Mouse (Mus musculus) testis, adult 2 months (tissue): Measurements from ENCODE around the gene Hoxc11. TPM values are rescaled to one million over a fixed set of nuclear protein-coding genes. Genes with fewer than 3 reads are reported as not detected.

Experiments
- H3K27ac ChIP-seq: fragments of 200-500 bp; 2 replicates; pipeline ENCODE4 v1.5.1; 2012; ENCODE audit warnings: low read depth, low read length; ENCODE audit not compliant: control insufficient read depth, insufficient read depth
- H3K27me3 ChIP-seq: fragments of 200-500 bp; 2 replicates; pipeline ENCODE4 v1.6.1; 2012; ENCODE audit warnings: mild to moderate bottlenecking, low read length, moderate library complexity; ENCODE audit not compliant: control insufficient read depth, insufficient read depth
- H3K36me3 ChIP-seq: fragments of 200-500 bp; 2 replicates; pipeline ENCODE4 v1.6.1; 2012; ENCODE audit warnings: mild to moderate bottlenecking, low read length; ENCODE audit not compliant: control insufficient read depth, insufficient read depth
- H3K4me1 ChIP-seq: fragments of 200-500 bp; 2 replicates; pipeline ENCODE4 v1.6.1; 2012; ENCODE audit warnings: low read length; ENCODE audit not compliant: control insufficient read depth, insufficient read depth
- H3K4me3 ChIP-seq: fragments of 200-500 bp; 2 replicates; pipeline ENCODE4 v1.5.1; 2012; ENCODE audit warnings: low read depth, mild to moderate bottlenecking, low read length, moderate library complexity, mixed read lengths; ENCODE audit not compliant: control insufficient read depth
- CTCF ChIP-seq: fragments of 200-500 bp; IDR thresholded peaks from 2 replicates; pipeline ENCODE4 v1.5.1; 2012; ENCODE audit warnings: low read depth, mild to moderate bottlenecking, inconsistent platforms, low read length, moderate library complexity; ENCODE audit not compliant: control insufficient read depth, insufficient read depth, insufficient replicate concordance
- POLR2A ChIP-seq: fragments of 200-500 bp; IDR thresholded peaks from 2 replicates; pipeline ENCODE4 v1.6.1; 2012; ENCODE audit warnings: low read depth, mild to moderate bottlenecking, inconsistent platforms, low read length, moderate library complexity; ENCODE audit not compliant: control insufficient read depth
- polyA plus RNA-seq: library from polyadenylated mRNA; depleted of rRNA; stranded (reverse); fragments of >200 nt; gene quantifications from 2 replicates; pipeline ENCODE4 v1.2.3, GENCODE M21; 2012

Hoxc11 gene
- polyA plus RNA-seq, 1 experiment: not detected

GRCm38 (mm10) chr15:102917972-102918572 lies 36.2 kb upstream of the Hoxc11 start:
- Histone ChIP-seq H3K4me1 (peaks cover 10% of the 10 kb centered on the region), H3K27ac (no peak overlapping the region), H3K27me3 (peaks cover 10% of the 10 kb centered on the region), H3K36me3 (no peaks in the 10 kb centered on the region), H3K4me3 (no peak overlapping the region)
- TF ChIP-seq POLR2A: no peak

DNA sequence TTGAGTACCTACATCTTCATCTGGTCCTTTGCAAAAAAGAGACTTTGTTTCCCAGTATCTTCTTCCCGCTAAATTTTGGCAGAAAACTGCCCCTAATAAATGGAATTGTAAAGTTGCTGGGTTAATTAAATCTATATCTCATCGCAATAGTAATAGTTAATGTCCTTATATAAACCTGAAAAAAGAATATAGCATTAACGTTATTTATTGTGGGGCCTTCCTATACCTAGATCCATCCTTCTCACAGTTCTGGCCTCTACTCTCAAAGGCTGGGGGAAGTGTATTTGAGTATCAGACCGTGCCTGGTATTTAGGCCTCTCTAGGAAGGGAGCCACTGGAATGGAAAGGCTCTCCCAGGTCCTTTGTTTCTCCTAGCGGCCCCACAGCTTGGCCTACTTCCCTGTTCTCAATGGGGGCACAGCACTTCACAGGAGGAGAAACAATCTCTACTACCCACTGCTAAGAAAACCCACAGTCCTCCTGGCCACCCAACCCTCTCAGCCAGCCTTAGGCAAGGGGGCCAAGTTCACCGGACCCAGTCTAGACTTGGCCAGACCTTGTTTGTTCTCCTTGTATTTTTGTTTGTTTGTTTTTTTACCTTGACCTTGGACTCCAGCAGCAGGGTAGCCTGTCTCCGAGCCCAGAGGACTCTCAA lies 35.5 kb upstream of the Hoxc11 start:
- Histone ChIP-seq H3K4me1 (peaks cover 9% of the 10 kb centered on the region), H3K27me3 (peaks cover 10% of the 10 kb centered on the region), H3K4me3 (no peak overlapping the region), H3K27ac (no peak overlapping the region), H3K36me3 (no peaks in the 10 kb centered on the region)
- TF ChIP-seq POLR2A (no peak), CTCF (no peak)

- Histone ChIP-seq H3K36me3 (no peaks in the 10 kb centered on the region), H3K27me3 (peaks cover 10% of the 10 kb centered on the region), H3K27ac (no peak overlapping the region), H3K4me3 (no peak overlapping the region), H3K4me1 (peaks cover 9% of the 10 kb centered on the region)
- TF ChIP-seq CTCF: no peak
- TF ChIP-seq POLR2A: no peak
Measured at GRCm38 (mm10) chr15:102919336-102920180, 34.7 kb upstream of the Hoxc11 start.

- H3K4me1 ChIP-seq: peaks cover 9% of the 10 kb centered on the region
- peaks cover 10% of the 10 kb centered on the region for H3K27me3 ChIP-seq
- 0 out of 2 replicates have a peak overlapping the region, but pooled peaks have one; percentile 16 for H3K4me3 ChIP-seq
- no peaks in the 10 kb centered on the region for H3K36me3 ChIP-seq
- H3K27ac ChIP-seq: no peak overlapping the region
- TF ChIP-seq CTCF: no peak
- TF ChIP-seq POLR2A: no peak
Measured at GRCm38 (mm10) chr15:102920619-102921018, 33.6 kb upstream of the Hoxc11 start.

DNA sequence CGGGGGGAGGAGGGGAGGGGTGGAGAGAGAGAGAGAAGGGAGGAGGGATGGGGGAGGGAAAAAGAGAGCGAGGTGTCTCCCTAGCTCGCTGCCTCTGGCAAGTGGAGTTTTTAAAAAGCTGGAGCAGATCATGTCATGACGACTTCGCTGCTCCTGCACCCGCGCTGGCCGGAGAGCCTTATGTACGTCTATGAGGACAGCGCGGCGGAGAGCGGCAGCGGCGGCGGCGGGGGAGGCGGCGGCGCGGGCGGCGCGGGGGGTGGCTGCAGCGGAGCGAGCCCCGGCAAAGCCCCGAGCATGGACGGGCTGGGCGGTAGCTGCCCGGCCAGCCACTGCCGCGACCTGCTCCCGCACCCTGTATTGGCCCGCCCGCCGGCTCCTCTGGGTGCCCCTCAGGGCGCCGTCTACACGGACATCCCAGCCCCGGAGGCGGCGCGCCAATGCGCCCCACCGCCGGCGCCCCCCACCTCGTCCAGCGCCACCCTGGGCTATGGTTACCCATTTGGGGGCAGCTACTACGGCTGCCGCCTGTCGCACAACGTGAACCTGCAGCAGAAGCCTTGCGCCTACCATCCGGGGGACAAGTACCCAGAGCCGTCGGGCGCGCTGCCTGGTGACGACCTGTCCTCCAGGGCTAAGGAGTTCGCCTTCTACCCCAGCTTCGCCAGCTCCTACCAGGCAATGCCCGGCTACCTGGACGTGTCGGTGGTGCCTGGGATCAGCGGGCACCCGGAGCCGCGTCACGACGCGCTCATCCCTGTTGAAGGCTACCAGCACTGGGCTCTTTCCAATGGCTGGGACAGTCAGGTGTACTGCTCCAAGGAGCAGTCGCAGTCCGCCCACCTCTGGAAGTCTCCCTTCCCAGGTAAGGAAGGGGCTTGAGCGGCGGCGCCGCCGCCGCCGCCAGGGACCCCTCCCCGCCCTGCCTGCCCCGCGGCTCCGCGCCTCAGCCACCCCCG lies 32.9 kb upstream of the Hoxc11 start, which contains the start of gene Hoxc13:
TSS of gene Hoxc13 (plus strand) at position 51 of the 959 bp plus-strand sequence.
- Histone ChIP-seq H3K27ac (no peak within 1 kb of the TSS), H3K36me3 (no peaks in the 10 kb centered on the region), H3K4me1 (peaks cover 9% of the 10 kb centered on the region), H3K27me3 (peaks cover 10% of the 10 kb centered on the region), H3K4me3 (peak within 1 kb of the TSS; percentile 19; the same call in 1 of the 2 replicates)
- no peak for TF ChIP-seq POLR2A
- no peak for TF ChIP-seq CTCF

GRCm38 (mm10) chr15:102922012-102922362 lies 32.2 kb upstream of the Hoxc11 start:
- Histone ChIP-seq H3K4me1 (peaks cover 9% of the 10 kb centered on the region), H3K4me3 (no peak overlapping the region), H3K27ac (no peak overlapping the region), H3K27me3 (peaks cover 10% of the 10 kb centered on the region), H3K36me3 (no peaks in the 10 kb centered on the region)
- TF ChIP-seq POLR2A: no peak
- no peak for TF ChIP-seq CTCF
